Mouse (Mus musculus) G1E (cell line): ENCODE data around the gene Agfg1.

Experiments
- CTCF ChIP-seq: IDR thresholded peaks from 2 replicates; pipeline ENCODE4 v1.5.1; 2012; ENCODE audit warnings: low read depth, low read length, inconsistent platforms, mixed read lengths
- POLR2AphosphoS5 ChIP-seq: IDR thresholded peaks from 2 replicates; pipeline ENCODE4 v1.6.1; 2012; ENCODE audit warnings: low read depth, low read length, inconsistent platforms; ENCODE audit not compliant: insufficient replicate concordance

DNA sequence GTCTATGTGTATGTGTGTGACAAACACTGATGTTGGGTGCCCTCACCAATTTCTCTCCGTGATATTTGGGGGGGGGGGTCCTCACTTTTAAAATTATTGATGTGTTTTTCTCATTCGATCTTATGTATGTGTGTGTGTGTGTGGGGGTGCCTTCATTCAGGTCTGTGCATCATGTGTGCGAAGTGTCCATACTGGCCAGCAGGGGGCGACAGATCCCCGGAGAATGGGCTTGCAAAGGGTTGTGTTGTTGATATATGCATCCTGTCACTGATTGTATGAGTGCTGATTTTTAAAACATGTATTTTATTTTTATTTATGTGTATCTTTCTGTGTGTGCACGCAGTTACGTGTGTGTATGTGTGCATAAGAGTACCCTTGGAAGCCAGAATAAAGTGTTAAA is 35.7 kb upstream of the Agfg1 start:
- TF ChIP-seq POLR2AphosphoS5 (no peak), CTCF (peak; percentile 72)
